Mouse (Mus musculus) right cerebral cortex, adult 18-20 months (tissue): ENCODE data around the gene Fam107a.
A peak's percentile ranks its signal among the peaks of the same experiment; 100 is the strongest.

ENCODE experiments used
- DNase-seq: peaks from one replicate; pipeline ENCODE4 v3.0.0; 2022; ENCODE audit warnings: mixed read lengths

Gene Fam107a

DNA sequence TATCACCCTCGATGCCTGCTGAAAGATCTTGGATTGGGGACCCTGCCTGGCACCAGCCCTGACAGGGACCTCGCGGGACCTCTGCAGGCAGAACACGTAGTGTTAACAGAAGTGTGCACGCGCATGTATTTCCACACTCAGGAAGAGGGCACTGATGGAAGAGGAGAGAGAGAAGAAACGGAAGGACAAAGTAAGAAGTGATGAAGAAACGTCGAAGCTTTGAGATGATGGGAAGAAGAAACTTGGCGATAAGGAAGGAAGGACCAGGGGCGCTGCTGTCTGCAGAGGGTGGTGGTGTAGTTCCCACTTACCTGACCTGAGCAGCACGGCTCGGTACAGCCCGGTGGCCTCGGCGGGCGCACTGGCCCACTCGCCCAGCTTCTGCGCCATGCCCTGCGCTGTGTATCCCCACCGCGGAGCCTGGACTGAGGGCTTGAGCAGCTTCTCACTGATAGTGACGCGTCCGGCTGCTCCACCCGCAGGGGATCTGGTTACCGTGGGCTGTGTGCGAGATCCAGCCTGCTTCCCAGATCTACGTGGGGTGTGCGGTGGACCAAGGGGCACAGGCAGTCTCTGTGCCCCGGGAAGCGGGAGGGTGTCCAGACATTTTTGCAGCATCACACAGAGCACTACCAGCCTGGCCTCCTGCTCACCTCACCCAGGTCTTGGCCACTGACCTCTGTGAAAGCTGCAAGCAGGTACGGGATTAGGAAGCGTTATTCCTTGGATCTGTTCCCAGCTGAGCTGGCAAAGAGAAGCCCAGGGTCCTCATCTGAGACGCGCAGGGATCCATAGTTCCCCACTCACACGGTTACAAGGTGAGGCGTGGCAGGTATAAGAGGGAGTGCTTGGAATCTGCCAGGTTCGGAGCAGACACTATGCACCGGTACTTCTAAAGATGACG lies at the start of gene Fam107a:
Gene Fam107a (minus strand): TSS at position 830 of the 904 bp plus-strand sequence.
- no peak for DNase-seq

DNA sequence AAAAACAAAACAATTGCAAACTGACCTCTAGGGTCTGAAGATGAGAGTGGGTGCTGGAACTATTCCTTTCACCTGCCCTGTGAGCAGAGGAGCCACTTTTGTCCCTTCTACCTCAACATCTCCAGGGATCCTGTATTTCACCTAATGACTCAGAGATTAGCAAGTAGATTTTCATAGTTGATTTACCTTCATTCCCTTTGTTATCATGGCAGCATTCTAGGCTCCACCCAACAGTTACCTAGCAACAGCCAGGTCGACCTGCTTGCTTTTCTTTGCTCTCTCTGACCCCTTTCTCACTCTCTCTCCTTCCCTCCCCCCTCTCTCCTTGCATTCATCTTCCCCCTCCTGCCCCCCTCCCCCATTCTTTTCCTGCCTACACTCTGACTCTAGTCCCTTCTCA lies 49.3 kb upstream of the Fam107a start:
- DNase-seq: no peak

DNA sequence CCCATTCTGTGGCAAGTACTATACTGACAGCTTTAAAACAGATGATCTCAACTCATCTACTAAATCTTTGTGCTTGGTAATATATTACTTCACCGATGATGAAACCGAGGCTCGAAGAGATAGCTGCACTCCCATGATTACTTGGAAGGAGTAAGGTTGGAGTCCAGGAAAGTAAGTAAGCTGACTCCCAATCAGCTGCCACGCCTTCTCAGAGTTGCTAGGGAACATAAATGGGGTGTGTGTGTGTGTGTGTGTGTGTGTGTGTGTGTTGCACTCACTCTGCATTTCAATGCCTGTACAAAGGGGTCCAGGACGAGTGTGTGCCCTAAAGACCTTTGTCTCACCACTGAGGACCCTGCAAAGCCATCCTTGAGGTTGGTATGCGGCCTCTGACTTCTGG lies 48.0 kb upstream of the Fam107a start:
- DNase-seq: no peak

DNA sequence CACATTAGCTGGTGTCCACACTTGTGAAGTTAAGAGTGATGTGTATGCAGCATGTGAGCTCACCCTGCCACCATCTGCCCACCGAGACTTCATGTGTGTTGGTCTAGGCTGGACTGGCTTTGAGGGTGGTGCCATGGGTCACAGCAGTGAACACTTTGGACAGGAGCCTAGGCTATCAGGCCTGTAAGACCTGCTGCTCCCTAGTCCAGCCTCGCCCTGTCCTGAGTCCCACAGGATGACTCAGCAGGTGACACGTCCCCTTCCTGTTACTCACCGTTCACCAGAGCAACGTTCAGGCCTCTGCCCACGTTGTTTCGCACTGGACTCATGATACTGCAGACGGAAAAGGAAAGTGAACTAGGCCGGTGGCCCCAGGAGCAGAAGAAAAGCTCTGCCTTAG lies 39.0 kb upstream of the Fam107a start:
- DNase-seq: no peak

DNA sequence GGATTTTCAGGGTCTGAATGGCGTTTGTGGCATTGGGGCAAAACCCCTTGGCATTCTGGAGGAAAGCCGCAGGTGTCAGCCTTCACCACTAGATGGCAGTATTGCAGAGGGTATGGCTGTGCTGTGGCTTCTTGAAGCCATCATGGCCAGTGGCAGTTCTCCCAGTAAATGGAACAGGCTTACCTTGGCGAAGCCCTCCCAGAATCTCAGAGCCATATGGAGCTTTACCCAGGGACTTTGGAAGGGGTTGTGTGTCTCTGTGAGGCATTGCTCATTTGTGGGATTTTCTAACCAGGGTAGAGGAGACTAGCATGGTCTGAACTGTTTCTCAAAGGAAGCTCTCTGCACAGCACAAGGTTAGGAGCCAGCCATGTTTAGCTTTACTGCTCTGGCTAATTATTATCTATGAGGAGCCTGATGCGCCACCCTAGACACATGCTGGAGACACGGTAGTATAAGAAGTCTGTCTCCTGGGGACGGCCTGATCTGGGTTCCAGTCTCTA lies 38.2 kb upstream of the Fam107a start:
- peak; percentile 55 for DNase-seq

DNA sequence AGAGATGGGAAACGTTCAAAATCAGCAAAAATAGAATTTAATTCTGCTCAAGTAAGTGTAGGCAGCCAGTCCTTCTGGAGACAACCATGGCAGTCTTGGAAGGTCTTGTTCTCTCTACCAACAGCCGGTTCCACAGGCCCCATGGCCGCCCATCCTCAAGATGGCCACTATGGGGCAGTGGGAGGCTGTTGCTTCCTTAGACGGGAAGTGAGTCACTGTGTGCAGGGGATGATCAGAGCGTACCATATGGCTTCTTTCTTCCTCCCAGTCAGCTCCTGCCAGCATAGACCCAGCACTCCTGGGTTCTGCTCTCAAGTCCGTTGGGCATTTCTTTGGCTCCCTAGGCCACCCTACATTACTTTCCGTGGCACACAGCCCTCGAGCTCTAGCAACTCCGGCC lies 31.1 kb upstream of the Fam107a start:
- DNase-seq: peak; percentile 31

DNA sequence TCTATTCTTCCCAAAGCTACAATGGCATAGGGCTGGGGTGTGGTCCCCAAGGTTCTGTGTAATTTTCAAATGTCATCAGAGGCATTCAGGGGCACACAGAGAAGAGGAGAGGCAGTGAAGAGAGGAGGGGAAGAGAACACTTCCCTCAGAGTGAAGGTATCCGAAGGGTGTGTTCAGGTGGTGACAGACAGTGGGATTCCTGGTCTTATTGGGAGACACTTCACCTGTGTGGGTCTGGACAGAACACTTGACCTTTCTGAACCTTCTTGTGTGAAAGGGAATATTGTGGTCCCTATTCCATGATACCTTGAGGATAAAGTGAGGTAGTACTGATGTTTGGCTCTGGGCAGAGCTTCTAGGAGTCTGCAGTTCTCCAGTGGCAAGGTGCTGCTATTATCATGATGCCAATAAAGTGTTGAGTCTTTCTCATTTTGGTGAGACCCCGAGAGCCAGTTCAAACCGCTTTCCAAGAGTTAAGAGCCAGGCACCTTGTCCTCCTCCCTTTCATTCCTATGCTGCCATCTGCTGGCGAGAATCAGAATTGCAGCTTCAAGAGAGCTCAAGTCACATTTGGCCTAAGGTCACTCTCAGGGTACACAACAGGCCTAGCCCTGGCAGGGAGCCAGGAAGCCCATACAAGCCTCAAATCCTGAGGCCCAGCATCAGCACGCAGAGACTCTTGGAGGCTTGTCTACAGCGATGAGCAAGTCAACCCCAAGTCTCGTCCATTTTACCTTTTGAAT lies 28.6 kb upstream of the Fam107a start:
- DNase-seq: peak; percentile 78

DNA sequence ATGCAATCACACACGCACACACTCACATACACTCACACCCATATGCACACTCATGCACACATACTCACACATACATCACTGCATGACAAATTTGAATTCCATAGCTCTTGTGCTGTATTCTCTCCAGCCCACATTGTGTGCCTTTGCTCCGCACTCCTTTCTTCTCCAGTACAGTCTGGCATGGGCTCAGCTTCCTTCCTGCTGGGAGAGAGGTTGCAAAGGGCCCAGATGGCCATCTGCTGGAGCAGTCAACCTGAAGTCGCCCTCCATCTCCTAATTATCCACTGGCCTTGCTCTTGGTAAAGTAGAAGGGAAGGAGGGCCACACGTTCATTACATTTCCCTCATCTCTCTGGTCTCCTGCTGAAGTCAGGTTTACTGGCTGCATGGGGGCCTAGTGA lies 27.7 kb upstream of the Fam107a start:
- DNase-seq: no peak

DNA sequence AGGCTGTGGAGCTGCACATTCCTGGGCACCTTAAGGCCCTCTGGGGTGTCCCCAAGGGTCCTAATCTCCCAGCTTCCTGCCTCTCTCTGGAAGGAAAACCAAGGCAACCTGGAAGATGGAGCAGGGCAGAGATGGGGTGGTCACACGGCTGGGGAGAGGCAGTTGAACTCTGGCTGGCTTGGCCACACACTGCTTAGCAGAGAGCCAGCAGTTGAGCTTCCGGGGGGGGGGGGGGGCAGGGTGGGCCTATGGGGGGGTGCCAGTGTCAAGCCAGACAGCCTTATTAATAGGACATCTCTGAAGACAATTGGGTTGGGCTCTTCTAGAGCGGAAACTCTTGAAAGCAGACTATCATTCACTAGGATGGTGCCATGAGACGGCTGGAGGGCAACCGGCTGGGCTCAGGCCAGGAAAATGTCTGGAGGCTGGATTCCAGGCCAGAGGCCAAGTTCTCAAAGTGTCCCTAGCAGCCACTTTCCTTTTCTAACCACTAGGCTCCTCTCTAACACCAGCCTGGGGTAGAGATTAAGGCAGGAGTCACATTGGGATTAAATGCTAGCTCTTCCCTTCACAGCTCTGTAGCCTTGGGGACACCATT lies 24.8 kb upstream of the Fam107a start:
- no peak for DNase-seq

DNA sequence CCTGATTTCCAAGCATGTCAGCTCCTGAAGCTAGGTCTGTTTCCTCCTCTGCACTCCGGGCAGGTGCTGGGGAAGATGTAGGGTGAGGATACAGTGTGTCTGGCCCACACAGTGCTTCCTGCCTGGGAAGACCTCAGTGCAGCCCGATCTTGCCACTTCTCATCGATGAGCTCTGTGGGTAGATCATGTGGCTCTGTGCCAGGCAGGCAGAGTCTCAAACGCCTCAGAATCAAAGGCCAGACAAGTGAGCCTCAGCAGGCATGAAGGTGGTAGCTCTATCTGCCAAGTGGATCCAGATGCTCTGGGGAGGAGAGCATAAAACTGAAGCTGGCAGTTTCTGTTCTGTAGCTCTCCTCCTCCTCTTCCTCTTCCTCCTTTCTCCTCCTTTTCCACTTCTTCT lies 22.4 kb upstream of the Fam107a start:
- DNase-seq: no peak

DNA sequence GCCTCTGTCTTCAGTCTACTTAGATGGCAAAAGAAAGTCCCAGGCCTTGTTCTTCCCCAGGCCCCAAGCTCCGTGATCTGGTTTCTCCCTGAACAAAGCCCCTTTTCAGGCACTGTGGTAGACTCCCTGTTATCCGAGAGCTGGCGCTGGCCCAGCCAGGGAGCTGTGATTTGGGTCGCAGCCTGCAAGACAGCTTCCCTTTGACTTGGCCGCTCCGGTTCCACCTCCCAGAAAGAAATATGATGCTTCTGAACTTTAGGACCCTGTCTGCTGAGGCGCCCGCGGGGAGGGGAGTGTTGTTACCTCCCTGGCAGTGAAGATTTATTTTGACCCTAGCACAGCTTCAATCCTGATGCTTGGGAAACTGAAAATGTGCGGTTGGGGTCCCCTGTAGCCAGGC lies 18.1 kb upstream of the Fam107a start:
- no peak for DNase-seq

DNA sequence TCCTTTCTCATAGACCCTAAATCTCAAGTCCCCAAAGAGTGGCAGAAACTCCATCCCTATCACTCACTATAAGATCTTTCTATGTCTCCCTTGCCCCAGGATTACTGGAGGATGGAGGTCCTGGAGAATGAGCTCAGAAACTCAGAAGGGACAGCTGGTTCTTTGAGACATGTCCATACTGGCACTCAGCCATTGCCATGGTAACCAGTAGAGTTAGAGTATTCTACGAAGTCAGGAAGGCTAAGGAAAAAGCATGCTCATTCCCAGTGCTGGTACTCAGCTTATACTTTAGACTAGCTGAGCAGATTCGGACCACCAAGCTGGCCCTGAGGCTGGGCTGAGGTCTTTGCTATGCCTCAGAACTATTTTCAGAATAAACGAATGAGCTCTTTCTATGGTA lies 16.7 kb upstream of the Fam107a start:
- no peak for DNase-seq

DNA sequence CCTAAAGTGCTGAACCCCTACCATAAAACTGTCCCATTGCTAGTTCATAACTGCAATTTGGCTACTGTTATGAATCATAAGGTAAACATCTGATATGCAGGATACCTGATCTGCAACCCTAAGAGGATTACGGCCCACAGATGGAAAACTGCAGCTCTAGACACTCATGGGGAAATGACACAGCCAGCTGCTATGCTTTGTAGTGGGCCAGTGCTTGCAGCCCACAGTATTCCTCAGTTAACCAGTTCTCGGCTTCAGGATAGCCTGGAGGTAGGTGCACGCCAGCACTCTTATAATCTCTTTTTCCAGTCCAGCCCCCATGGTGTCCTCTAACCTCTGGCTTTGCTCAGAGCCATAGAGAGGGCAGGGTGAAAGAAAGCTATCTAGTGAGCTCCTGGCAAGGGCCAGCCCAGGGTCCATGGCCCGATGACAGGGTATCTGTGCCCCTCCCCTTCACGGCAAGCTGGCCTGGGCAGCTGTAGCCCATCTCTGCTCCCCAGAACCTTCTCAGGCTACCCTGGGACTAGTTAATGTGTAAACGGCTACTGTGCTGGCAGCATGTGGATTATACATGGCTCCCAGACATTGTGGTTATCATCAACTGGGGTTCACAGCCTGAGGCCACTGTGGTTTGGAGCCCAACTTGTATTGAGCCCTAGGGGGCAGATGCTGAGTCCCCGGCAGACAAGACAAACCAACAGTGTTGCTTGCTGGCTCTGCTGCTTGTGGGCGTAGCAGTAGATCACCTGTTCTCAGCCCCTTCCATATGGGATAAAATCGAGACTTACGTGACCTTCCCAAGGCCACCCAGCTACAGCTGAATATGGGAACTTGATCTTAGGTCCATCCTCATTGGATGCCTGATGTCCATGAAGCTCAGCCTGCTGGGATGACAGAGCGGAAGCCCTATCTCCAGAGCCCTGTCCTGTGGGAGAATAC lies 14.8 kb upstream of the Fam107a start:
- DNase-seq: no peak

DNA sequence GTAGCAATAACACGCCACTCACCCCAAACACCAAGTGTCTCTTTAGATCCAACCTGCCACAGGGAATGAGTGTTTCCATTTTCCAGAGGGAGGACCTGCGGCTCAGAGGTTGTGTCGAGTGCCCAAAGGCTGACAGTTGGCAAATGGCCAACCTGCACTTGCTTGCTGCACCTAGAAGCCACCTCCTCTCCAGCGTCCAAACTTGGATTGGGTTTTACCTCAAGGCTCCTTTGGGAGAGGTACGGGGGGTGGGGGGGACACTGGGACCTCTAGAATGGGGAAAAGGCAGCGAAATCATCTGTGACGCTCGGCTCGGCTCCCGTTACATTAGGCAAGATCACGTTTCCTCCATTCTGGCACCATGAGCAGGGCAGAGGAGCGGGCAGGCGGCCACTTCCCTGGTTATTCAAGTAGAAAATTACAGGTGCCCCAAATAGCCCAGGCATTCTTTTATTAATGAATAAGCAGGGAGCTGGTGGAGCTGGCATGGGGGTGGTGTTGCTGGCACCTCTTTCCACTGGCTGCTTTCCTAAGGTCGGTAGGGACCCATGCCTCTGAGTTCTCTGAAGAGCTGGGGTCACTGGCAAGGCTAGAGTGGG lies 13.6 kb upstream of the Fam107a start:
- DNase-seq: no peak

DNA sequence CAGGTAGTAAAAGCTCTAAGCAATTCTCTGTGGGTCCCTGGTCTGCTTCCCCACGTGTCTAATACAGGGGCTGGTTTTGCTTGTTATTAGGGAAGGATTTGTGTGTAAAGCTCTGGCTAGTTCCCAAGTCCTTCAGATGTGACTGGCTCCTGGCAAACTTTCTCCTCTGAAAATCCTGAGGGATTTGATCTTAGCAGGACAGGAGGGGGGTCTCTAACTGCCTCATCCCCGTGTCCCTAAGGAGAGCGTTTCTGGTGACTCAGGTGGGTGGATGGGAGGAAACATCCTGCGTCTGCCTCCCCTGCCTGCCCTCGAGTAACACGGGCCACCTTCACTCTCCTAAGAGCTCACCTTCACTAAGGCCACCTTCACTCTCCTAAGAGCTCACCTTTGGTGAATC lies 12.6 kb upstream of the Fam107a start:
- DNase-seq: no peak

DNA sequence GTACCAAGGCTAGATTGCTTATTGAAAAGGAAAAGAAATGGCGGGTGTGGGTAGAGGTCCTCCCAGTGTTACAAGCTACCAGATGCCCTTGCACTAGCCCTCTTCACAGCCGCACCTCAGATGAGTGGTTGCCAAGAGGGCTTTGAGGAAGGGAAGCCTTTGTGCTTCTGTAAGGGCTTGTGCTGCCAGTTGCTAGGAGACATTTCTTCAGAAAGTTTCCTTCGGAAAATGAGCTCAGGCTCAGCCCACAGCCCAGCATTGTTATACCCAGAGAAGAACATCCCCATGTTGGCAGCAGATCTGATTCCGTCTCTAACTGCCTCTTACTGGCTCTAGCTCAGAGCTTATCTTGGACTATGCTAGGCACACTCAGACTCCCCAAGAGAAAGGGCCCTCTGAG lies 11.7 kb upstream of the Fam107a start:
- no peak for DNase-seq

DNA sequence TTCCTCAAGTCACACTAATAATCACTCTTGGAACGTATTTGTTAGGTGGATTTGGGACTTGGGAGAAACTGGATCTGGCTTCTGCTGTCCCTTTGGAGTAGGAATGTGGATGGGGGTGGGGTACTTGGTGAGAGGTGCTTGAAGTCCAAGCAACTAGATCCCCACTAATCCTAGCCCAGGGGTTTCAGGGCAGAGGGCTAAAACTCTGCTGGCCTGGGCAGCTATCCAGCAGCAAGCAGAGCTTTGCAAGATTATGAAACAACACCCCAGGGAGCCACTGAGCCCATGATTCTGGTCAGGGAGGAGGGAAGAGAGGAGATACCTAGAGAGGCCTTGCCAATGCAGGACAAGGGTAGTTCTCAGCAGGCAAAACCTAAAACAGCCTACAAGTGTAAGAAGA lies 9.5 kb upstream of the Fam107a start:
- DNase-seq: no peak

DNA sequence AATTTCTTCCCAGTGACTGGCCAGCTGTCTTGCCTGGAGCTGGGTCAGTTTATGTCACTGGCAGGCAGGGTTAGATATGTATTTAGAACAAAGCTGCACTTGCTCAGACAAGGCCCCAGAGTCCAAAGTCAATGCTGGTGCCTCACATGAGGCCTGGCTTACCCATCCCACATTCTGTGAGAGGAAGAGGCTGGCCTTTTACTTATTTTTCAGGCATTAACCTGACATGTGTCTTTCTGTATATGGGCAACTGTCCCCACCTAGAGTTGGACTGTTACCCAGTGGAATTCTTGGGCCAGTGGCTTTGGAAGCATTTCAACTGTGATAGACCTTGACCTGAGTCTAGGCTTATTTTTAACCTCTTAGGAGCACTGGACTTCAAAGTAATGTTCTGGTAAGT lies 9.1 kb upstream of the Fam107a start:
- DNase-seq: no peak

DNA sequence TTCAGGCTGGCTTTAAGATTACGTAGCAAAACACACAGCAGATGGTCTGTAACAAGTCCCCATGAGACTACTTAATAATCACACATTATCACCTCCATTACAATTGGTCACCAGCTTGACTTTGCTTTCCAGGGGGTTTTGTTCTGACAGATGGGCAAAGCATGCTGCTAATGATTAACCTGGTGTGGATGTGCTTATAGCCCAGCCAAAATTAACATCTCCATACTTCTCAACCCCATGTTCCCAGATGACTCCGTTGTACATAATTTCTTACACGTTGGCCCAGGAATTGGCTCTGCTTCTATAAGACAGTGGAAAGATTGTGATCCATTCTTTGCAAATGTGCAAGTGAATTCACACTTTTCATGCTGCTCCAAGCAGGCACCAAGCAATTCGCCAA lies 7.9 kb upstream of the Fam107a start:
- no peak for DNase-seq

DNA sequence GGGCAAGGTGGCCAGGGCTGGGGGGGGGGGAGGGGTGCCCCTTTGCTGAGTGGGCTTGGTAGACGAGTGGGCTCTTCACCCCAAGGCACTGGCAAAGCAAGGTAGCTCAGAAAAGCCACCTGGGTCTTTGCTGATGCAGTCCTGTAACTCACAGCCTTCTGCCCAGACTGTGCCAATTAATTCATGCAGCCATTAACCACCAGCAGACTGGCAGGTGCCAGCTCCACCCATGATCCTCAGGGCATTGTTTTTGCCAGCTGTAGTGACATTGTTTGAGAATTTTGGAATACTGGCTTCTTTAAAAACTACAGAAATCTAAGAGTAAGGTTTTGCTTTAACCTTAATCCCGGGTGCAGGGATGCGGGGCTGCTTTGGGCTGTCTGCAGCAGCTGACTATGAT lies 2.7 kb upstream of the Fam107a start:
- DNase-seq: no peak

DNA sequence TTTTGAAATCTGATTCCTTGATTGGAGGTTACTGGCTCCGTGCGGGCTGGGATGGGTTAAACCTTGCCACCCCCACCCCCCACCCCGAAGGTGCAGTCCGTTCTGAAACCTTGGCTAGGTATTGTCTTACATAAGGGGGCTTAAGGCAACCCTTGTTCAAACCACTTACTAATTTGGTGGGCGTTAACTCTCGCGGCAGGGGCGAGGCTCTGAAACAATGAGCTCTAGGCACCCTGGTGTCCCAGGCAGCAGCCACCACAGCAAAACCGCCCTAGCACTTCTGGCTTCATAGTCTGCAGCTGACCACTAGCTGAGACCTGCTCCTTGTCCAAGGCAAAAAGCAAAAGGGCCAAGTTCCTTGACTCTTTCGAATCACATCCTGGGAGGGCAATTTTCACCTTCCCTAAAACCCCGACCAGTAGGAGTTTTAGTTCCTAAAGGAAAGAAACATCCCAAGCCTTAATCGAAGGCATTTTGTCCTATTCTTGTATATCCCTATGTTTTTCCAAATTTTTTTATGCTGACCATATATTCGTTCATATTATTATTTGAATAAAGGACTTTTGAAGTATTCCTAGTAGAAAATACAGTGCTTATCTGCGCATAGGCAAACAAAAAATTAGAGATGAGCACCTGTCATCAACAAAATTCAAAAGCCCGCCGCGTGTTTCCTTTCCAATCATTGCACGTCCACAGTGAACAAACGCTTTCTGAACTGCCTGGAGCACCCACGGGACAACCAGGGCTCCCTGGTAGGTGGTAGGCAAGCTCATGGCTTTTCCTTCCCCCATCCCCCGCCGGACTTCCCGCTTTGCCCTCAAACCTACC lies 1.2 kb downstream of the Fam107a start:
- no peak for DNase-seq
